Mouse (Mus musculus): ENCODE measurements around the gene Ifrd1. TPM values are rescaled to one million over a fixed set of nuclear protein-coding genes. Genes with fewer than 3 reads are reported as not detected.
A peak's percentile ranks its signal among the peaks of the same experiment; 100 is the strongest.

The Ifrd1 gene
- polyA plus RNA-seq, 1 experiment from 2014 or later: 167 TPM

GRCm38 (mm10) chr12:40272710-40273109 is 24.4 kb upstream of the Ifrd1 start:
- Histone ChIP-seq H3K9me3 (ENCODE audit: low read length) (no peaks in the 10 kb centered on the region), H3K27me3 (replicated peaks; ENCODE audit: insufficient read depth, low read length) (no peaks in the 10 kb centered on the region), H3K27ac (ENCODE audit: low read length) (no peak overlapping the region), H3K4me3 (ENCODE audit: low read depth, low read length) (no peak overlapping the region), H3K4me1 (ENCODE audit: insufficient read depth, low read depth, low read length) (no peaks in the 10 kb centered on the region), H3K36me3 (ENCODE audit: insufficient read depth, low read length) (no peaks in the 10 kb centered on the region), H3K9ac (replicated peaks; ENCODE audit: low read depth) (no peak overlapping the region), H3K4me2 (replicated peaks; ENCODE audit: low read depth, low read length) (no peak overlapping the region)
- ATAC-seq (no peak), DNase-seq (ENCODE audit: low spot score) (no peak)
- WGBS: 76% methylated on average over 4 of the region's 4 CpGs
- TF ChIP-seq CTCF (IDR thresholded peaks at IDR 0.05): no peak
- TF ChIP-seq EP300 (IDR thresholded peaks at IDR 0.05): no peak

GRCm38 (mm10) chr12:40268313-40268712 is 20.0 kb upstream of the Ifrd1 start:
- peak; percentile 52 for DNase-seq (ENCODE audit: low spot score)
- Histone ChIP-seq H3K4me3 (ENCODE audit: low read depth, low read length) (no peak overlapping the region), H3K9me3 (ENCODE audit: low read length) (no peaks in the 10 kb centered on the region), H3K36me3 (ENCODE audit: insufficient read depth, low read length) (no peaks in the 10 kb centered on the region), H3K27me3 (replicated peaks; ENCODE audit: insufficient read depth, low read length) (no peaks in the 10 kb centered on the region), H3K9ac (replicated peaks; ENCODE audit: low read depth) (no peak overlapping the region), H3K27ac (ENCODE audit: low read length) (no peak overlapping the region), H3K4me2 (replicated peaks; ENCODE audit: low read depth, low read length) (no peak overlapping the region), H3K4me1 (ENCODE audit: insufficient read depth, low read depth, low read length) (no peaks in the 10 kb centered on the region; the same call in 1 of the 2 replicates)
- WGBS: 40% methylated on average over 2 of the region's 2 CpGs
- ATAC-seq: peak; percentile 57
- TF ChIP-seq EP300 (IDR thresholded peaks at IDR 0.05) (no peak), CTCF (IDR thresholded peaks at IDR 0.05) (no peak)

- no peaks in the 10 kb centered on the region for H3K9me3 ChIP-seq (ENCODE audit: low read length)
- ATAC-seq (peak; percentile 61), DNase-seq (ENCODE audit: low spot score) (peak; percentile 69)
- 60% methylated on average over 4 of the region's 4 CpGs for WGBS
- H3K36me3 ChIP-seq (ENCODE audit: insufficient read depth, low read length): no peaks in the 10 kb centered on the region
- H3K4me3 ChIP-seq (ENCODE audit: low read depth, low read length): no peak overlapping the region
- peaks cover 4% of the 10 kb centered on the region; the same call in 1 of the 2 replicates for H3K4me1 ChIP-seq (ENCODE audit: insufficient read depth, low read depth, low read length)
- no peak overlapping the region for H3K9ac ChIP-seq (replicated peaks; ENCODE audit: low read depth)
- H3K4me2 ChIP-seq (replicated peaks; ENCODE audit: low read depth, low read length): no peak overlapping the region
- TF ChIP-seq EP300 (IDR thresholded peaks at IDR 0.05) (no peak), CTCF (IDR thresholded peaks at IDR 0.05) (no peak)
- H3K27me3 ChIP-seq (replicated peaks; ENCODE audit: insufficient read depth, low read length): no peaks in the 10 kb centered on the region
- no peak overlapping the region for H3K27ac ChIP-seq (ENCODE audit: low read length)
These were observed 15.4 kb upstream of the Ifrd1 start for GRCm38 (mm10) chr12:40263712-40264111.

- no peaks in the 10 kb centered on the region for H3K36me3 ChIP-seq (ENCODE audit: insufficient read depth, low read length)
- TF ChIP-seq EP300 (IDR thresholded peaks at IDR 0.05): no peak
- no peak for TF ChIP-seq CTCF (IDR thresholded peaks at IDR 0.05)
- no peak overlapping the region for H3K4me2 ChIP-seq (replicated peaks; ENCODE audit: low read depth, low read length)
- no peak overlapping the region for H3K27ac ChIP-seq (ENCODE audit: low read length)
- ATAC-seq (no peak), DNase-seq (ENCODE audit: low spot score) (no peak)
- H3K4me3 ChIP-seq (ENCODE audit: low read depth, low read length): no peak overlapping the region
- 94% methylated on average over 6 of the region's 6 CpGs for WGBS
- no peaks in the 10 kb centered on the region for H3K27me3 ChIP-seq (replicated peaks; ENCODE audit: insufficient read depth, low read length)
- peaks cover 4% of the 10 kb centered on the region; the same call in 1 of the 2 replicates for H3K4me1 ChIP-seq (ENCODE audit: insufficient read depth, low read depth, low read length)
- no peaks in the 10 kb centered on the region for H3K9me3 ChIP-seq (ENCODE audit: low read length)
- H3K9ac ChIP-seq (replicated peaks; ENCODE audit: low read depth): no peak overlapping the region
These were observed 14.7 kb upstream of the Ifrd1 start for GRCm38 (mm10) chr12:40263006-40263405.

- TF ChIP-seq EP300 (IDR thresholded peaks at IDR 0.05) (peak; percentile 24; the same call in 1 of the 2 replicates), CTCF (IDR thresholded peaks at IDR 0.05) (no peak)
- peak; percentile 63 for DNase-seq (ENCODE audit: low spot score)
- Histone ChIP-seq H3K9me3 (ENCODE audit: low read length) (no peaks in the 10 kb centered on the region), H3K27ac (ENCODE audit: low read length) (no peak overlapping the region), H3K4me3 (ENCODE audit: low read depth, low read length) (no peak overlapping the region), H3K9ac (replicated peaks; ENCODE audit: low read depth) (no peak overlapping the region), H3K4me1 (ENCODE audit: insufficient read depth, low read depth, low read length) (0 out of 2 replicates have a peak, but pooled peaks cover 4% of the 10 kb centered on the region), H3K27me3 (replicated peaks; ENCODE audit: insufficient read depth, low read length) (no peaks in the 10 kb centered on the region), H3K4me2 (replicated peaks; ENCODE audit: low read depth, low read length) (no peak overlapping the region), H3K36me3 (ENCODE audit: insufficient read depth, low read length) (no peaks in the 10 kb centered on the region)
- ATAC-seq: peak; percentile 71
- 63% methylated on average over 6 of the region's 6 CpGs for WGBS
These were observed 10.2 kb upstream of the Ifrd1 start for GRCm38 (mm10) chr12:40258462-40259000.

GRCm38 (mm10) chr12:40257226-40257625 is 8.9 kb upstream of the Ifrd1 start:
- Histone ChIP-seq H3K9me3 (ENCODE audit: low read length) (no peaks in the 10 kb centered on the region), H3K9ac (replicated peaks; ENCODE audit: low read depth) (no peak overlapping the region), H3K4me3 (ENCODE audit: low read depth, low read length) (no peak overlapping the region), H3K27ac (ENCODE audit: low read length) (no peak overlapping the region), H3K4me2 (replicated peaks; ENCODE audit: low read depth, low read length) (no peak overlapping the region), H3K27me3 (replicated peaks; ENCODE audit: insufficient read depth, low read length) (no peaks in the 10 kb centered on the region), H3K36me3 (ENCODE audit: insufficient read depth, low read length) (no peaks in the 10 kb centered on the region), H3K4me1 (ENCODE audit: insufficient read depth, low read depth, low read length) (0 out of 2 replicates have a peak, but pooled peaks cover 4% of the 10 kb centered on the region)
- DNase-seq (ENCODE audit: low spot score) (peak; percentile 81), ATAC-seq (peak; percentile 80)
- TF ChIP-seq EP300 (IDR thresholded peaks at IDR 0.05) (no peak), CTCF (IDR thresholded peaks at IDR 0.05) (peak; percentile 96)
- 1% methylated on average over 8 of the region's 8 CpGs for WGBS

Measured in lung, postnatal 0 days (tissue).